Mouse (Mus musculus) activated CD4-positive, CD25-positive, alpha-beta regulatory T cell (primary cell): ENCODE results near the gene Pcyt1b. TPM values are rescaled to one million over a fixed set of nuclear protein-coding genes. Genes with fewer than 3 reads are reported as not detected.

Source experiments
- polyA plus RNA-seq, 2 experiments: library from polyadenylated mRNA; unstranded; fragments of 100-300 nt; shearing (Covaris generic); gene quantifications; one replicate each; pipeline ENCODE4 v1.2.1; 2017

The Pcyt1b gene
- polyA plus RNA-seq = 1 to 10 TPM; 1.9 to 3.4 TPM

DNA sequence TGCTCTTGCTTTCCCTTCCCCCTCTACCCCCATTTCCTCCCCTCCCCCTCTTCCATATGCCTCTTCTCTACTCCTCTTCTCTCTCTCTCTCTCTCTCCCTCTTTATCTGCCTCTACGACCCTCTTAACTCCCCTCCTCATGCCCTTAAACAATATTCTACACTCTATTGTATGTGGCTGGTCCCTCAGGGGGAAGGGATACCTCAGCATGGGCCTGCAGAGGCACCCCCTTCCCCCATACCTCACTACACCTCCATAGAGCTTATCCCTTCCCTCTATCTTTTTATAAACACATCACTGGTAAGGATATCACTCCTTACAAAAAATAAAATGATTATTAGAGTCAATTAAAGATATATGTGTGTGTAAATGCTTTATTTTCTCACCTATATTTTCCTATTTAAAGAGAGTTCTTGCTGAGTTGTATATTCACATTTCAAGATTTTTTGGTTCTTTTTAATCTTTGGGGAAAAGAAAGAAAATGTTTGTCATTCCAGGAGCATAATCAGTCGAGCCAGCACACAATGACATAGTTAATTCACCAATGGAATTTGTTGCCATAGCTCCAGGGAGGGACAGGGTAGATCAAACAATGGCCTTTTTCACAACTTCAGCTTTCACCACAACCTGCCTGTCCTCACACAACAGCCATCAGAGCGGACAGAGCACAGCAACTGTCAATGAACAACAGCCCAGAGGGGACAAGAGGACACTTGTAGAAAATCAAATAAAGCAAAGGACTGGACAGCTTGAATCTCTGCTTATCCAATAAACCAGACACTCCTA, at the start of gene Pcyt1b:
Pcyt1b (plus strand) TSS at position 646 of the 785 bp plus-strand sequence.

DNA sequence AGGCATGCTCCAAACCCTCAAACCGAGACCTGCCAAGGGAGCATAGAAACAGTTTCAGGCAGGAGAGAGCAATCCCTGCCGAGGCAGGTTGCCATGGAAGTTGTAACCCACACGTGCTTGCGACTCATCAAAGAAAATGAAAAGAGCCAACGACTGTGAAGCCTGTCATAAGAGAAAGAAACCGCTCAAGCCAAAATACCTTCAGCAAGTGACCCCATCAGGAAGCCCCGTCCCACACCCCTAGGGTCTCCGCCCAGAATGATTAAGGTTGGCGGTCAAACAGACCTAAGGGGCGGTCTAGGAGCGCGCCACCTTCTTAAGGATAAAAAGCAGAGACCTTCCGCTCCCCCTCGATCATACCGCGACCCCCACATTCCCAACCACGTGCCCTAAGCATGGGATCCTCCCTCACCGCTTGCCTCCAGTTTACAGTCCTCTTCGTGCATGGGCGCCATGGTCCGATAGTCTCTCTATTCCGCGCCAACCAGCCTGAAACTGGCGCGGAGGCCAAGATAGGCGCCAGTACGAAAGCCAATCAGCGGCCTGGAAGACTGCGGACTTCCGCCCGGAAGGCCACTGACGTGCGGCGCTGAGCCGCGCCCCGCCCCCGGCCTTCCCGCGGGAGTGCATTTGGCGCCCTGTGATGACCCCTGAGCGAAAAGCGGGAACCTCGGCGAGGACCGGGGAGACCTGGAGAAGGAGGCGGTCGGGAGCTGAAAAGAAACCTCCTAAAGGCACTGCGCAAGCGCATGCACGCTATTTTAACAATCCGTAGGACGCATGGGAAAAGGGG, 22.8 kb upstream of the Pcyt1b start, which contains the start of gene Pola1:
Pola1 (minus strand) TSS at position 499 of the 793 bp plus-strand sequence.

Other genes starting within 250 kb of the Pcyt1b start
- gene Pola1, start 22.7 kb upstream of the Pcyt1b start, polyA plus RNA-seq = 10 to 100 TPM in 1 of 2 experiments, 1 to 10 TPM in 1; 7.9 to 14.8 TPM
- gene Pdk3, start 177.3 kb downstream of the Pcyt1b start, polyA plus RNA-seq = 10 to 100 TPM; 41.1 to 41.6 TPM